Comparison of ENCODE assay signal across 8 mouse cellular contexts in genomic region chr16:78930382-78931286, GRCm38 (mm10). TPM values are rescaled to one million over a fixed set of nuclear protein-coding genes. Genes with fewer than 3 reads are reported as not detected.
DNase-seq lines count a peak whose midpoint lies in the region; ATAC-seq and TF ChIP-seq lines count a peak whose summit lies in the region.

Chodl (plus strand) TSS chr16:78930948.

- TF ChIP-seq CTCF in lung, postnatal 0 days (IDR thresholded peaks at IDR 0.05), result no peak
- TF ChIP-seq CTCF in lung, adult 2 months (IDR thresholded peaks at IDR 0.05; ENCODE audit: insufficient read depth, low read length), result no peak

- no peaks in the 10 kb centered on the region for H3K27me3 ChIP-seq in lung, postnatal 0 days (replicated peaks; ENCODE audit: insufficient read depth, low read length)
- no peaks in the 10 kb centered on the region for H3K27me3 ChIP-seq in myocyte (ENCODE audit: control insufficient read depth, insufficient read depth, insufficient read length)

- H3K4me3 ChIP-seq in lung, postnatal 0 days (ENCODE audit: low read depth, low read length), result peak within 1 kb of the TSS; percentile 27
- H3K4me3 ChIP-seq in lung, adult 2 months (replicated peaks; ENCODE audit: extremely low read depth, low read depth, low read length), result no peak within 1 kb of the TSS
- H3K4me3 ChIP-seq in myocyte, result no peak within 1 kb of the TSS

- H3K9me3 ChIP-seq in lung, postnatal 0 days (ENCODE audit: low read length), result no peaks in the 10 kb centered on the region

- TF ChIP-seq EP300 in lung, postnatal 0 days (IDR thresholded peaks at IDR 0.05), result no peak

- H3ac ChIP-seq in myocyte (ENCODE audit: control insufficient read depth, insufficient read length), result no peak within 1 kb of the TSS

- 12% methylated on average over 19 of the region's 19 CpGs for WGBS in lung, postnatal 0 days
- WGBS in lung, adult 2 months, result 12% methylated on average over 19 of the region's 19 CpGs

- peak; percentile 43 for ATAC-seq in lung, postnatal 0 days
- ATAC-seq in megakaryocyte-erythroid progenitor cell, adult 5-6 weeks (replicated peaks; ENCODE audit: low FRiP score, low TSS enrichment, poor library complexity, severe bottlenecking), result no peak

- H3K36me3 ChIP-seq in lung, postnatal 0 days (ENCODE audit: insufficient read depth, low read length), result no peaks in the 10 kb centered on the region
- H3K36me3 ChIP-seq in myocyte (ENCODE audit: control insufficient read depth, insufficient read depth), result no peaks in the 10 kb centered on the region

- peak; percentile 15 for DNase-seq in adrenal gland, postnatal 10 days
- no peak for DNase-seq in adrenal gland, adult 8-10 months
- peak; percentile 35 for DNase-seq in lung, postnatal 0 days (ENCODE audit: low spot score)
- DNase-seq in lung, adult 2 months, result no peak
- peak; percentile 5 to 10 for DNase-seq in frontal cortex, postnatal 36 days (ENCODE audit: low spot score in 2 of 2)
- DNase-seq in kidney, postnatal 25 days, result peak; percentile 6 to 38

- TF ChIP-seq POLR2A in lung, adult 2 months (IDR thresholded peaks at IDR 0.05; ENCODE audit: borderline replicate concordance, extremely low read depth, low read depth, low read length), result no peak
- TF ChIP-seq POLR2A in myocyte (IDR thresholded peaks at IDR 0.05; ENCODE audit: insufficient read length, low read depth), result no peak

- peaks cover 3% of the 10 kb centered on the region; the same call in 1 of the 2 replicates for H3K4me1 ChIP-seq in lung, postnatal 0 days (ENCODE audit: insufficient read depth, low read depth, low read length)
- no peaks in the 10 kb centered on the region for H3K4me1 ChIP-seq in lung, adult 2 months (ENCODE audit: control insufficient read depth, insufficient read depth, low read length)

- peak within 1 kb of the TSS; percentile 58 for H3K4me2 ChIP-seq in lung, postnatal 0 days (replicated peaks; ENCODE audit: low read depth, low read length)
- peak within 1 kb of the TSS; percentile 42 for H3K4me2 ChIP-seq in myocyte (ENCODE audit: low read depth)

- H3K79me2 ChIP-seq in myocyte (ENCODE audit: control insufficient read depth, insufficient read depth), result no peaks in the 10 kb centered on the region

- H3K27ac ChIP-seq in lung, postnatal 0 days (ENCODE audit: low read length), result no peak within 1 kb of the TSS

- H3K9ac ChIP-seq in lung, postnatal 0 days (replicated peaks; ENCODE audit: low read depth), result no peak within 1 kb of the TSS

TF ChIP-seq in myocyte, 11 proteins besides CTCF, POLR2A, EP300 and RAD21:
- TF ChIP-seq SRF (IDR thresholded peaks at IDR 0.05; ENCODE audit: control insufficient read depth, insufficient read length, low read depth), result no peak
- TF ChIP-seq MYOG (IDR thresholded peaks at IDR 0.05; ENCODE audit: control insufficient read depth in 1 of 3, insufficient read depth in 1 of 3, insufficient read length in 2 of 3, low read depth in 2 of 3), result no peak
- no peak for TF ChIP-seq USF1 (IDR thresholded peaks at IDR 0.05; ENCODE audit: low read depth)
- no peak for TF ChIP-seq TCF3 (IDR thresholded peaks at IDR 0.05; ENCODE audit: insufficient read length, low read depth)
- TF ChIP-seq MAX (IDR thresholded peaks at IDR 0.05; ENCODE audit: low read depth), result no peak
- no peak for TF ChIP-seq POLR2AphosphoS2 (IDR thresholded peaks at IDR 0.05; ENCODE audit: insufficient read length, low read depth)
- TF ChIP-seq TCF12 (IDR thresholded peaks at IDR 0.05; ENCODE audit: insufficient read depth, poor library complexity, severe bottlenecking), result no peak
- no peak for TF ChIP-seq REST (IDR thresholded peaks at IDR 0.05; ENCODE audit: insufficient read depth, insufficient read length)
- TF ChIP-seq CEBPB (IDR thresholded peaks at IDR 0.05; ENCODE audit: insufficient read depth, poor library complexity, severe bottlenecking), result no peak
- TF ChIP-seq MYOD1 (IDR thresholded peaks at IDR 0.05; ENCODE audit: control insufficient read depth in 1 of 3, insufficient read length in 2 of 3, low read depth in 2 of 3), result no peak
- no peak for TF ChIP-seq E2F4 (IDR thresholded peaks at IDR 0.05; ENCODE audit: insufficient read depth)

RNA-seq across cellular contexts. Expression of gene Chodl, which starts in this region (rescaled TPM):
- total RNA-seq in adrenal gland, postnatal 10 days (2021), result 1 to 10 TPM; 2.1 to 2.9 TPM
- under 1 TPM; 0.18 to 0.58 (median 0.20) TPM for total RNA-seq in adrenal gland, adult 8-10 months (2022)
- polyA plus RNA-seq in lung, postnatal 0 days (2015; fragmentation: Nextera tagmentation; extraction: Ambion mirVana), result 1.4 and 2.6 TPM in 2 replicates
- 0.17 TPM in 1 of 2 replicates, not detected in the other for polyA plus RNA-seq in lung, adult 2 months (2012; rRNA removed)
- 0.01 TPM for polyA plus RNA-seq in myocyte (2012; fragmentation: generic; extraction: Trizol)
- total RNA-seq in megakaryocyte-erythroid progenitor cell, adult 5-6 weeks (2014; fragmentation: Nextera tagmentation), result not detected in 2 replicates
- not detected in 2 replicates for total RNA-seq in megakaryocyte-erythroid progenitor cell, adult 5-6 weeks (2017)

Comparison
In these comparisons a context has a peak if more than half of its experiments do, and no peak if none do; other contexts are left out.
1. DNase-seq: peak in adrenal gland, postnatal 10 days (single experiment), lung, postnatal 0 days (single experiment), frontal cortex, postnatal 36 days (2 of 2) and kidney, postnatal 25 days (2 of 2); none in adrenal gland, adult 8-10 months (single experiment) and lung, adult 2 months (single experiment).